ENCODE assay signal across 13 mouse cellular contexts in the genomic region with DNA sequence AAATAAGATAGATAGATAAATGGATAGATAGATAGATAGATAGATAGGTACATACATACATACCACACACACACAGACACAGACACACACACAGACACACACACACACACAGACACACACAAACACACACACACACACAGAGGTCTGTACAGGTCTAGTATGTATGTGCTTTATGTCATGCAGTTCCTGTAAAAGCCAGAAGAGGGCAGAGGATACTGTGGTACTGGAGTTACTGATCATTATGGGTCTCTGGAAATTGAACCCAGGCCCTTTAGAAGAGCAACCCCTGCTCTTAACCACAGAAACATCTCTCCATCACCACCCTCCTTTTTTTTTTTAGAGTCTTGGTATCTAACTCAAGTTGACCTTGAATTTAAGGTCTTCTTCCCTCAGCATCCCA. TPM values are rescaled to one million over a fixed set of nuclear protein-coding genes. Genes with fewer than 3 reads are reported as not detected.
DNase-seq lines count a peak whose midpoint lies in the region; ATAC-seq and TF ChIP-seq lines count a peak whose summit lies in the region.
"Had no signal": no experiment of that assay in that cellular context is flagged by ENCODE, and none has a peak within 500 bp of the region (broad histone marks: within the 10 kb centered on the region; RNA-seq: fewer than 3 reads in every experiment).

No protein-coding gene starts in this region.

- no peak for ATAC-seq in hindbrain, embryonic 11.5 days (ENCODE audit: low FRiP score)
- no peak for ATAC-seq in hindbrain, embryonic 16.5 days
- ATAC-seq in midbrain, postnatal 0 days (ENCODE audit: low FRiP score), result no peak
- ATAC-seq in midbrain, embryonic 11.5 days (ENCODE audit: low FRiP score), result no peak

- H3K27ac ChIP-seq in hindbrain, embryonic 11.5 days (ENCODE audit: low read depth, low read length), result no peak overlapping the region
- H3K27ac ChIP-seq in hindbrain, embryonic 16.5 days (ENCODE audit: low read depth, low read length), result no peak overlapping the region
- H3K27ac ChIP-seq in midbrain, postnatal 0 days (ENCODE audit: low read depth, low read length), result no peak overlapping the region
- no peak overlapping the region for H3K27ac ChIP-seq in midbrain, embryonic 11.5 days (ENCODE audit: low read depth, low read length)
- H3K27ac ChIP-seq: hindbrain, embryonic 13.5 days had no signal

- H3K4me3 ChIP-seq in hindbrain, embryonic 11.5 days (ENCODE audit: low read depth, low read length), result no peak overlapping the region
- H3K4me3 ChIP-seq in hindbrain, embryonic 16.5 days (ENCODE audit: low read length), result no peak overlapping the region
- no peak overlapping the region for H3K4me3 ChIP-seq in midbrain, postnatal 0 days (ENCODE audit: low read depth, low read length)
- H3K4me3 ChIP-seq in midbrain, embryonic 11.5 days (ENCODE audit: low read depth, low read length), result no peak overlapping the region
- H3K4me3 ChIP-seq: hindbrain, embryonic 13.5 days; megakaryocyte, embryonic 14.5 days had no signal

- no peak overlapping the region for H3K4me2 ChIP-seq in hindbrain, embryonic 11.5 days (replicated peaks; ENCODE audit: low read depth, low read length)
- no peak overlapping the region for H3K4me2 ChIP-seq in hindbrain, embryonic 16.5 days (ENCODE audit: low read length)
- H3K4me2 ChIP-seq in midbrain, postnatal 0 days (ENCODE audit: low read depth, low read length, poor library complexity, severe bottlenecking), result no peak overlapping the region
- H3K4me2 ChIP-seq in midbrain, embryonic 11.5 days, result no peak overlapping the region
- H3K4me2 ChIP-seq: hindbrain, embryonic 13.5 days had no signal

- H3K36me3 ChIP-seq in hindbrain, embryonic 11.5 days (ENCODE audit: control insufficient read depth, insufficient read depth, low read length), result no peaks in the 10 kb centered on the region
- H3K36me3 ChIP-seq in hindbrain, embryonic 16.5 days (ENCODE audit: control insufficient read depth, insufficient read depth, low read length), result no peaks in the 10 kb centered on the region
- H3K36me3 ChIP-seq in midbrain, postnatal 0 days (ENCODE audit: insufficient read depth, low read length), result 0 out of 2 replicates have a peak, but pooled peaks cover 2% of the 10 kb centered on the region
- no peaks in the 10 kb centered on the region for H3K36me3 ChIP-seq in midbrain, embryonic 11.5 days (ENCODE audit: control insufficient read depth, insufficient read depth, low read length)

- H3K27me3 ChIP-seq in hindbrain, embryonic 11.5 days (ENCODE audit: control insufficient read depth, insufficient read depth, low read length), result no peaks in the 10 kb centered on the region
- no peaks in the 10 kb centered on the region for H3K27me3 ChIP-seq in hindbrain, embryonic 16.5 days (replicated peaks; ENCODE audit: control insufficient read depth, insufficient read depth, low read length)
- H3K27me3 ChIP-seq in midbrain, postnatal 0 days (ENCODE audit: insufficient read depth, low read length), result no peaks in the 10 kb centered on the region
- H3K27me3 ChIP-seq in midbrain, embryonic 11.5 days (ENCODE audit: control insufficient read depth, insufficient read depth, low read length), result no peaks in the 10 kb centered on the region
- H3K27me3 ChIP-seq: hindbrain, embryonic 13.5 days; megakaryocyte, embryonic 14.5 days had no signal

- peak; percentile 35 for DNase-seq in hindbrain, embryonic 11.5 days (ENCODE audit: low spot score)
- no peak for DNase-seq in midbrain, postnatal 0 days (ENCODE audit: low spot score)
- DNase-seq in midbrain, embryonic 11.5 days (ENCODE audit: low spot score, missing footprints), result no peak
- DNase-seq in ZHBTc4 (ENCODE audit: low read depth, low spot score), result peak; percentile 79
- DNase-seq in retina, postnatal 1 day, result peak; percentile 62
- no peak for DNase-seq in testis, postnatal 10 days (ENCODE audit: low spot score)
- DNase-seq in cerebellum, postnatal 25 days, result no peak
- DNase-seq: cerebellum, postnatal 36 days; gastrocnemius, postnatal 10 days had no signal

- H3K9me3 ChIP-seq in hindbrain, embryonic 11.5 days (ENCODE audit: control insufficient read depth, low read length), result no peaks in the 10 kb centered on the region
- H3K9me3 ChIP-seq in hindbrain, embryonic 16.5 days (ENCODE audit: control insufficient read depth, low read length), result no peaks in the 10 kb centered on the region
- no peaks in the 10 kb centered on the region for H3K9me3 ChIP-seq in midbrain, postnatal 0 days (ENCODE audit: low read length)
- no peaks in the 10 kb centered on the region for H3K9me3 ChIP-seq in midbrain, embryonic 11.5 days (ENCODE audit: control insufficient read depth, low read length)
- H3K9me3 ChIP-seq: hindbrain, embryonic 13.5 days; megakaryocyte, embryonic 14.5 days had no signal

- TF ChIP-seq CTCF in midbrain, postnatal 0 days (IDR thresholded peaks at IDR 0.05), result peak; percentile 56

- no peaks in the 10 kb centered on the region for H3K4me1 ChIP-seq in hindbrain, embryonic 11.5 days (replicated peaks; ENCODE audit: control insufficient read depth, insufficient read depth, low read length)
- H3K4me1 ChIP-seq in hindbrain, embryonic 16.5 days (ENCODE audit: control insufficient read depth, insufficient read depth, low read depth, low read length), result peaks cover 11% of the 10 kb centered on the region
- H3K4me1 ChIP-seq in midbrain, postnatal 0 days (ENCODE audit: insufficient read depth, low read length), result no peaks in the 10 kb centered on the region
- peaks cover 4% of the 10 kb centered on the region; the same call in 1 of the 2 replicates for H3K4me1 ChIP-seq in midbrain, embryonic 11.5 days (ENCODE audit: control insufficient read depth, insufficient read depth, low read length)

- H3K9ac ChIP-seq in hindbrain, embryonic 11.5 days (ENCODE audit: low read depth, low read length), result no peak overlapping the region
- H3K9ac ChIP-seq in hindbrain, embryonic 16.5 days (ENCODE audit: low read depth, low read length), result no peak overlapping the region
- H3K9ac ChIP-seq in midbrain, postnatal 0 days (replicated peaks; ENCODE audit: low read length, poor library complexity, severe bottlenecking), result no peak overlapping the region
- H3K9ac ChIP-seq in midbrain, embryonic 11.5 days (ENCODE audit: low read length), result no peak overlapping the region
- H3K9ac ChIP-seq: hindbrain, embryonic 13.5 days had no signal

RNA-seq across cellular contexts. Expression of a gene that starts 4.8 kb away (rescaled TPM):
- 108 and 118 TPM in 2 replicates for polyA plus RNA-seq in hindbrain, embryonic 11.5 days (2014; fragmentation: Nextera tagmentation; extraction: Ambion mirVana)
- 83.3 and 98.7 TPM in 2 replicates for polyA plus RNA-seq in hindbrain, embryonic 16.5 days (2015; fragmentation: Nextera tagmentation; extraction: Ambion mirVana)
- total RNA-seq in midbrain, postnatal 0 days (2014; rRNA removed), result 23.1 and 23.2 TPM in 2 replicates
- polyA plus RNA-seq in midbrain, postnatal 0 days (2015; fragmentation: Nextera tagmentation; extraction: Ambion mirVana), result 93.5 and 99.1 TPM in 2 replicates
- 92.7 and 110 TPM in 2 replicates for polyA plus RNA-seq in midbrain, embryonic 11.5 days (2014; fragmentation: Nextera tagmentation; extraction: Ambion mirVana)

RNA-seq across cellular contexts. Expression of a gene that starts 6.7 kb away (rescaled TPM):
- 238 and 273 TPM in 2 replicates for polyA plus RNA-seq in hindbrain, embryonic 11.5 days (2014; fragmentation: Nextera tagmentation; extraction: Ambion mirVana)
- 120 TPM in 2 replicates for polyA plus RNA-seq in hindbrain, embryonic 16.5 days (2015; fragmentation: Nextera tagmentation; extraction: Ambion mirVana)
- total RNA-seq in midbrain, postnatal 0 days (2014; rRNA removed), result 150 and 181 TPM in 2 replicates
- 90.3 and 103 TPM in 2 replicates for polyA plus RNA-seq in midbrain, postnatal 0 days (2015; fragmentation: Nextera tagmentation; extraction: Ambion mirVana)
- 234 and 255 TPM in 2 replicates for polyA plus RNA-seq in midbrain, embryonic 11.5 days (2014; fragmentation: Nextera tagmentation; extraction: Ambion mirVana)

RNA-seq across cellular contexts. Expression of a gene that starts 18.5 kb away (rescaled TPM):
- polyA plus RNA-seq in hindbrain, embryonic 11.5 days (2014; fragmentation: Nextera tagmentation; extraction: Ambion mirVana), result 0.28 and 0.46 TPM in 2 replicates
- 0.10 and 0.30 TPM in 2 replicates for polyA plus RNA-seq in hindbrain, embryonic 16.5 days (2015; fragmentation: Nextera tagmentation; extraction: Ambion mirVana)
- total RNA-seq in midbrain, postnatal 0 days (2014; rRNA removed), result 0.38 and 0.85 TPM in 2 replicates
- 0.60 and 1.0 TPM in 2 replicates for polyA plus RNA-seq in midbrain, postnatal 0 days (2015; fragmentation: Nextera tagmentation; extraction: Ambion mirVana)
- polyA plus RNA-seq in midbrain, embryonic 11.5 days (2014; fragmentation: Nextera tagmentation; extraction: Ambion mirVana), result 0.37 TPM in 1 of 2 replicates, not detected in the other

RNA-seq across cellular contexts. Expression of a gene that starts 39.9 kb away (rescaled TPM):
- 5.1 and 8.8 TPM in 2 replicates for polyA plus RNA-seq in hindbrain, embryonic 11.5 days (2014; fragmentation: Nextera tagmentation; extraction: Ambion mirVana)
- 8.1 and 21.8 TPM in 2 replicates for polyA plus RNA-seq in hindbrain, embryonic 16.5 days (2015; fragmentation: Nextera tagmentation; extraction: Ambion mirVana)
- total RNA-seq in midbrain, postnatal 0 days (2014; rRNA removed), result not detected in 2 replicates
- 15.9 and 18.2 TPM in 2 replicates for polyA plus RNA-seq in midbrain, postnatal 0 days (2015; fragmentation: Nextera tagmentation; extraction: Ambion mirVana)
- polyA plus RNA-seq in midbrain, embryonic 11.5 days (2014; fragmentation: Nextera tagmentation; extraction: Ambion mirVana), result 6.7 TPM in 1 of 2 replicates, not detected in the other
- total RNA-seq: gastrocnemius, postnatal 10 days; left cerebral cortex, postnatal 10 days had no signal

RNA-seq across cellular contexts. Expression of a gene that starts 53.2 kb away (rescaled TPM):
- polyA plus RNA-seq in hindbrain, embryonic 11.5 days (2014; fragmentation: Nextera tagmentation; extraction: Ambion mirVana), result 21.2 and 23.8 TPM in 2 replicates
- 55.7 and 62.4 TPM in 2 replicates for polyA plus RNA-seq in hindbrain, embryonic 16.5 days (2015; fragmentation: Nextera tagmentation; extraction: Ambion mirVana)
- total RNA-seq in midbrain, postnatal 0 days (2014; rRNA removed), result 73.3 and 82.1 TPM in 2 replicates
- 49.7 and 50.1 TPM in 2 replicates for polyA plus RNA-seq in midbrain, postnatal 0 days (2015; fragmentation: Nextera tagmentation; extraction: Ambion mirVana)
- 16.4 and 19.7 TPM in 2 replicates for polyA plus RNA-seq in midbrain, embryonic 11.5 days (2014; fragmentation: Nextera tagmentation; extraction: Ambion mirVana)

Comparison
In these comparisons a context has a peak if more than half of its experiments do, and no peak if none do; other contexts are left out.
1. DNase-seq: peak in hindbrain, embryonic 11.5 days (single experiment), ZHBTc4 (single experiment) and retina, postnatal 1 day (single experiment); none in midbrain, postnatal 0 days (single experiment), midbrain, embryonic 11.5 days (single experiment), testis, postnatal 10 days (single experiment) and cerebellum, postnatal 25 days (0 of 2).